Mouse (Mus musculus) liver, embryonic 14.5 days (tissue): Measurements from ENCODE around the gene Ppp5c. TPM values are rescaled to one million over a fixed set of nuclear protein-coding genes. Genes with fewer than 3 reads are reported as not detected.

Source experiments
- ATAC-seq: fragments of 200-750 bp; cut with Nextera tagmentation; 2 replicates; pipeline ENCODE4 v1.8.0; 2017; ENCODE audit warnings: moderate number of reproducible peaks, mild to moderate bottlenecking, moderate library complexity; ENCODE audit not compliant: insufficient read depth
- DNase-seq, 3 experiments: peaks; one replicate each; pipeline ENCODE4 v3.0.0-alpha.2; 2012 to 2013; ENCODE audit warnings: low read depth in 3 of 3, low spot score in 3 of 3
- H3K27ac ChIP-seq: fragments of 300-500 bp; sonication (generic); 2 replicates; pipeline ENCODE4 v1.5.1; 2014; ENCODE audit warnings: moderate library complexity, mild to moderate bottlenecking, control low read depth, inconsistent platforms
- H3K27me3 ChIP-seq: fragments of 300-500 bp; sonication (generic); 2 replicates; pipeline ENCODE4 v1.6.1; 2014; ENCODE audit warnings: mild to moderate bottlenecking, low read length, moderate library complexity; ENCODE audit not compliant: control insufficient read depth, insufficient read depth
- H3K36me3 ChIP-seq: fragments of 300-500 bp; sonication (generic); replicated peaks from 2 replicates; pipeline ENCODE4 v1.6.1; 2014; ENCODE audit warnings: low read depth; ENCODE audit not compliant: control insufficient read depth, insufficient read depth
- H3K4me1 ChIP-seq, 2 experiments: fragments of 200-500 bp in 1 of 2; fragments of 300-500 bp in 1 of 2; sonication (generic) in 1 of 2; replicated peaks; 2 replicates each; pipeline ENCODE4 v1.6.1; 2012 to 2014; ENCODE audit warnings: antibody characterized with exemption in 1 of 2, inconsistent platforms in 1 of 2, low read length in 1 of 2; ENCODE audit not compliant: control insufficient read depth in 2 of 2, insufficient read depth in 2 of 2
- H3K4me2 ChIP-seq: fragments of 300-500 bp; sonication (generic); 2 replicates; pipeline ENCODE4 v1.6.1; 2014; ENCODE audit warnings: low read depth, mild to moderate bottlenecking, control low read depth, moderate library complexity
- H3K4me3 ChIP-seq, 2 experiments: fragments of 200-500 bp in 1 of 2; fragments of 300-500 bp in 1 of 2; sonication (generic) in 1 of 2; 2 replicates each; pipeline ENCODE4 v1.5.1; 2012 to 2014; ENCODE audit warnings: low read depth in 2 of 2, low read length in 2 of 2, mild to moderate bottlenecking in 2 of 2, control low read depth in 1 of 2, inconsistent platforms in 1 of 2, moderate library complexity in 1 of 2; ENCODE audit not compliant: insufficient read depth in 1 of 2
- H3K9ac ChIP-seq: fragments of 300-500 bp; sonication (generic); replicated peaks from 2 replicates; pipeline ENCODE4 v1.6.1; 2014; ENCODE audit warnings: mild to moderate bottlenecking, control low read depth, moderate library complexity
- H3K9me3 ChIP-seq: fragments of 300-500 bp; sonication (generic); 2 replicates; pipeline ENCODE4 v1.6.1; 2016; ENCODE audit warnings: low read length, mixed read lengths; ENCODE audit not compliant: control insufficient read depth
- CTCF ChIP-seq: IDR thresholded peaks from 2 replicates; pipeline ENCODE4 v1.5.1; 2016; ENCODE audit warnings: antibody characterized with exemption, low read depth, control low read depth
- EP300 ChIP-seq: IDR thresholded peaks from 2 replicates; pipeline ENCODE4 v1.6.1; 2016; ENCODE audit warnings: antibody characterized with exemption, low read depth
- WGBS: fragments of 180-500 bp; shearing (Covaris S2); extraction: QIAGEN DNeasy Blood & Tissue Kit; methylation state at CpG from one replicate; pipeline ENCODE4 v1.1.7; 2014; ENCODE audit not compliant: insufficient replicate concordance; 5-methylcytosine and 5-hydroxymethylcytosine counted together
- polyA plus RNA-seq, 2 experiments: library from polyadenylated mRNA; depleted of rRNA in 1 of 2; stranded (reverse) in 1 of 2; unstranded in 1 of 2; fragments of >200 nt; fragmentation: Nextera tagmentation in 1 of 2; extraction: Ambion mirVana in 1 of 2; gene quantifications; 2 replicates each; pipeline versions ENCODE4 v1.2.1 to v1.2.3; 2012 to 2014

The Ppp5c gene
- polyA plus RNA-seq, 2 experiments, result 38.5 to 68.3 TPM

DNA sequence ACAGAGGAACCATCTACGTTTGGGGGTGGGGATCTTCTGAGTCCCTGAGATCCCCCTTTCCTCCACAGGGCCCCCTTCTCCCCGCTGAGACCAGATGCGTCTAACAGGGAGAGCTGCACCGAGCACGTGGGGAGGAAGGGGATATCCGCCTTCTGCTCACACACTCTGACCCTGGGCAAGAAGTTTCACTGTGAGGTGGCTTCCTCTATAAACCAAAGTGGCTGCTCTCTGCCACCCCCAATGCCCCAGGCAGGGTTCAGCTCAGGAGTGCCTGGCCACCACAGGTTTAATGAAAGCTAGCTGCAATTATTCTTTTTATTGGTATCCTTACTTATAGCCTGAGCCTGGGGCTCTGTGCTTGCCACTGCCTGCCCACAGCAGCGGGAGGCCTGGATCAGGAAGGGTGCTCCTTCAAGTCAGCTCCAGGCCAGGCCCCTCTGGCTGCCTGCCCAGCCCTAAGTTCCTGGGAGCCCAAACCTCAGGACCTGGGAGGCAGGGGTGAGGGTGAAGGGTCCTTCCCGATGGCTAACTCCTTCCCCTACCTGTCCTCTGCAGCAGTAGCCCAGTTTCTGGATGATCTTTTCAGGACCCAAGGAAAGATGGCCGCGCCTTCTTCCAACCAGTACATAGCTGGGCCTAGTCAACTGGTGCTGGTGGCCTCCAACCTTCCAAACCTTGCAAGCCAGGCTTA, 2.8 kb downstream of the Ppp5c start:
- no peak overlapping the region for H3K9ac ChIP-seq
- TF ChIP-seq CTCF, result no peak
- no peak for TF ChIP-seq EP300
- no peaks in the 10 kb centered on the region for H3K27me3 ChIP-seq
- no peak overlapping the region for H3K4me3 ChIP-seq
- peaks cover 27% of the 10 kb centered on the region for H3K36me3 ChIP-seq
- H3K27ac ChIP-seq, result no peak overlapping the region
- no peaks in the 10 kb centered on the region for H3K9me3 ChIP-seq
- H3K4me1 ChIP-seq, result peaks cover 21 to 35% of the 10 kb centered on the region in 2 experiments
- 52% methylated on average over 10 of the region's 10 CpGs for WGBS
- DNase-seq (no peak), ATAC-seq (no peak)
- peak overlapping the region; percentile 77 for H3K4me2 ChIP-seq

DNA sequence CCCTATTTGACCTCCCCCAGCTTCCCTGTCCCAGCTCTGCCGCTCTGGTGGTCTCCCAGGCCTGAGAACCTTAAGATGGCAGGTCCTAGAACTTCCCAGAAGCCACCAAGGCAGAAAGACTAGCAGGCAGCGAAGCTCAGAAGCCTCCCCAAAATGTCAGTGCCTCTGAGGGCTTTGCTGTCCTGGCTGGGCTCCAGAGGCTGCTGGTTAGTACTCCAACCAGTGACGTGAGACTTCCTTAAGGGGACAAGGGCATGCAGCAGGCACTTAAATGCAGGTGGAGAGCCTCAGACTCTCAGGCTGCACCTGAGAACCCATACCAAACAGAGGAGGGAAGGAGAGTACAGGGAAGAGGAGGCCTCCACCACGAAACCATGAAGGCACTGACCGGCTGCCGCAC, 3.6 kb downstream of the Ppp5c start:
- Histone ChIP-seq H3K27ac (no peak overlapping the region), H3K4me1 (peaks cover 21 to 35% of the 10 kb centered on the region in 2 experiments), H3K27me3 (no peaks in the 10 kb centered on the region), H3K36me3 (peaks cover 27% of the 10 kb centered on the region), H3K9ac (no peak overlapping the region), H3K4me3 (no peak overlapping the region), H3K9me3 (no peaks in the 10 kb centered on the region), H3K4me2 (peak overlapping the region; percentile 18; the same call in 1 of the 2 replicates)
- no peak for DNase-seq
- no peak for ATAC-seq
- TF ChIP-seq EP300, result no peak
- no peak for TF ChIP-seq CTCF
- 63% methylated on average over 6 of the region's 6 CpGs for WGBS

DNA sequence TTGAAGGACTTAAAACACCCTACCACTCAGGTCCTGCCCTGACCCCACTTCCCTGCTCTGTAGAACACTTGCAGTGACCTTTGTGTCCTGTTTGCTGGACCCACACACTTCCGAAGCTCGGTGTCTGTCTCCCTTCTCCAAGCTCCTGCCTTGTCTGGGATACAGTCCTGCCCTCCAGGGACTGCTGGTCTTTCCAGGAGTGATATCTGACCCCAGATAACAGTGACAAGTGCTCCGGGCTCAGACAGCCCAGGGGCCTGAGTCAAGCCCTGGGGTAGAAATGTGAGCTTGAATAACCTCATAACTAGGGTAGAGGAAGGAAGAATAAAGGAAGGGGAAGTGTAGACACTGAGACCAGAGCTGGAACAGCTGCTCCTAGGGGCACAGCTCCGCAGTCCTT, 4.0 kb downstream of the Ppp5c start:
- Histone ChIP-seq H3K27me3 (no peaks in the 10 kb centered on the region), H3K36me3 (peaks cover 27% of the 10 kb centered on the region), H3K4me2 (0 out of 2 replicates have a peak overlapping the region, but pooled peaks have one; percentile 18), H3K4me3 (no peak overlapping the region; a peak in 1 of 4 replicates), H3K4me1 (peaks cover 21 to 35% of the 10 kb centered on the region in 2 experiments), H3K27ac (no peak overlapping the region), H3K9me3 (no peaks in the 10 kb centered on the region), H3K9ac (no peak overlapping the region; the same call in 1 of the 2 replicates)
- WGBS, result 53% methylated on average over 4 of the region's 4 CpGs
- TF ChIP-seq CTCF (no peak), EP300 (no peak)
- no peak for ATAC-seq
- DNase-seq, result no peak

DNA sequence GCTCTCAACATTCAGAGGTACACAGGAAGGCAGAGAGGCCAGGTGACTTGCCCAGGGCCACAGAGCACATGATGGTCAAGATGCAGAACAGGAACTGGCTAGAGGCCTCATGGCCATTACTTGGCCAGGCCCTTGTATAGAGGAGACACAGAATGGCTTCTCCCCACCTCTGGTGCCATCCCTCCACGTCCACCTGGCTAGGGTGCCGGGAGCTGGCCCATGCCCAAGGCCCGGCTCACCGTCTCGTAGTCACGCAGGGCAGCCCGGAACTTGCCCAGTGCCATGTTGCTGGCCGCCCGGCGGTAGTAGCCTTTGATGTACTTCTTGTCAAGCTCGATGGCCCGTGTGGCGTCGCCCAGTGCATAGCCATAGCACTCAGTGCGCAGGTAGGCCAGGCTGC, 5.5 kb downstream of the Ppp5c start:
- peaks cover 27% of the 10 kb centered on the region for H3K36me3 ChIP-seq
- H3K4me2 ChIP-seq, result no peak overlapping the region
- TF ChIP-seq EP300 (no peak), CTCF (no peak)
- no peak overlapping the region for H3K4me3 ChIP-seq
- no peaks in the 10 kb centered on the region for H3K27me3 ChIP-seq
- H3K9me3 ChIP-seq, result no peaks in the 10 kb centered on the region
- no peak overlapping the region for H3K9ac ChIP-seq
- ATAC-seq, result no peak
- WGBS, result 85% methylated on average over 15 of the region's 15 CpGs
- DNase-seq, result no peak
- no peak overlapping the region for H3K27ac ChIP-seq
- H3K4me1 ChIP-seq, result peaks cover 18 to 31% of the 10 kb centered on the region in 2 experiments

DNA sequence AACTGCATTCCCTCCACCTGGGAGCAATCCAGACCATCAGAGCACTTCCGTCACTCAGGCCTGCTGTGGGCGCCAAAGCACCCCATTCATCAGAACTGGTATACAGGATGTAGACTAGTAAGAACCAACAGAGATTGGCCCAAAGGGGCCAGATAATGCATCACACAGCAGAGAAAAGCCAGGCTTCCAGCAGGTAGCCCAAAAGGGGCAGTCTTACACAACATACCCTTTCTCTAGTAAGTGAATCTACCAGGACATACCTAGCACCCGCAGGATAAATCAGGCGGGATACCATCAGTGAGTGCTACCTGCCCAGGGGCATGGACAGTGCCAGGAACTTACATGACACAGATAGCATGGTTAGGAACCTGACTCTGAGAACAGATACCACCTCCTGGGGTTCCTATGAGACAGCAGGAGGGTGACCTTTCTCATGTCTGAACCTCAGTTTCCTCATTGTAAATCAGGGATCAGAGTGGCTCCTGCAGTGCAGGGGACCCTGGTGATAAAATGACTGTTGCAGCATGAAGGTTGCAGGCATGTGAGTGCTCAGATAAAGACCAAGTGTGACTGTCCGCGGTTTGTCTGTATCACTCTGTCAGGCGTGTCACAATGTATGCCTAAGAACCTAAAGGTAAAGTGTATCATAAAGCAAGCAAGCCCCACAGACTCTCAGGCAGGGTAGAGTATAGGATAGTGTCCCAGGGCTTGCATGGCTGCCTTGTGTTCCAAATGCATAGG, 8.1 kb downstream of the Ppp5c start:
- DNase-seq (no peak), ATAC-seq (no peak)
- Histone ChIP-seq H3K9ac (no peak overlapping the region), H3K9me3 (no peaks in the 10 kb centered on the region), H3K27ac (no peak overlapping the region), H3K36me3 (peaks cover 43% of the 10 kb centered on the region), H3K4me2 (no peak overlapping the region), H3K27me3 (no peaks in the 10 kb centered on the region), H3K4me3 (no peak overlapping the region), H3K4me1 (peaks cover 0 to 10% of the 10 kb centered on the region in 2 experiments; a peak in 1 of 4 replicates)
- WGBS, result 47% methylated on average over 7 of the region's 7 CpGs
- TF ChIP-seq EP300, result no peak
- no peak for TF ChIP-seq CTCF
